Mouse (Mus musculus): Measurements from ENCODE around the gene Stk16. TPM values are rescaled to one million over a fixed set of nuclear protein-coding genes. Genes with fewer than 3 reads are reported as not detected.

Gene Stk16
- polyA plus RNA-seq, 1 experiment from 2014 or later = 122 TPM

- whole genome bisulfite sequencing = 58% methylated on average over 16 of the region's 16 CpGs
- Histone ChIP-seq H3K27me3 (ENCODE audit: control insufficient read depth, insufficient read depth, low read depth, low read length) (no peaks in the 10 kb centered on the region), H3K4me3 (ENCODE audit: low read length) (no peak overlapping the region), H3K27ac (ENCODE audit: low read length) (no peak overlapping the region), H3K4me2 (ENCODE audit: low read depth, low read length) (no peak overlapping the region), H3K4me1 (replicated peaks; ENCODE audit: control insufficient read depth, insufficient read depth, low read length) (0 out of 2 replicates have a peak, but pooled peaks cover 2% of the 10 kb centered on the region), H3K36me3 (ENCODE audit: control insufficient read depth, insufficient read depth, low read length) (no peaks in the 10 kb centered on the region), H3K9me3 (ENCODE audit: control insufficient read depth, low read length) (no peaks in the 10 kb centered on the region), H3K9ac (ENCODE audit: low read length) (no peak overlapping the region)
- ATAC-seq (ENCODE audit: low read depth) = no peak
Measured at GRCm38 (mm10) chr1:75253849-75254624, 43.4 kb downstream of the Stk16 start.

- H3K27me3 ChIP-seq (ENCODE audit: control insufficient read depth, insufficient read depth, low read depth, low read length) = no peaks in the 10 kb centered on the region
- H3K9me3 ChIP-seq (ENCODE audit: control insufficient read depth, low read length) = no peaks in the 10 kb centered on the region
- 0 out of 2 replicates have a peak, but pooled peaks cover 2% of the 10 kb centered on the region for H3K4me1 ChIP-seq (replicated peaks; ENCODE audit: control insufficient read depth, insufficient read depth, low read length)
- H3K4me3 ChIP-seq (ENCODE audit: low read length) = no peak overlapping the region
- H3K27ac ChIP-seq (ENCODE audit: low read length) = no peak overlapping the region
- no peak overlapping the region for H3K4me2 ChIP-seq (ENCODE audit: low read depth, low read length)
- ATAC-seq (ENCODE audit: low read depth) = no peak
- WGBS = 66% methylated on average over 8 of the region's 8 CpGs
- no peaks in the 10 kb centered on the region for H3K36me3 ChIP-seq (ENCODE audit: control insufficient read depth, insufficient read depth, low read length)
- no peak overlapping the region for H3K9ac ChIP-seq (ENCODE audit: low read length)
Measured at GRCm38 (mm10) chr1:75254625-75255013, 44.0 kb downstream of the Stk16 start.

GRCm38 (mm10) chr1:75255516-75256046 lies 44.9 kb downstream of the Stk16 start:
- Histone ChIP-seq H3K4me3 (ENCODE audit: low read length) (no peak overlapping the region), H3K27ac (ENCODE audit: low read length) (no peak overlapping the region), H3K36me3 (ENCODE audit: control insufficient read depth, insufficient read depth, low read length) (no peaks in the 10 kb centered on the region), H3K9ac (ENCODE audit: low read length) (no peak overlapping the region), H3K4me1 (replicated peaks; ENCODE audit: control insufficient read depth, insufficient read depth, low read length) (0 out of 2 replicates have a peak, but pooled peaks cover 2% of the 10 kb centered on the region), H3K4me2 (ENCODE audit: low read depth, low read length) (no peak overlapping the region), H3K27me3 (ENCODE audit: control insufficient read depth, insufficient read depth, low read depth, low read length) (no peaks in the 10 kb centered on the region), H3K9me3 (ENCODE audit: control insufficient read depth, low read length) (no peaks in the 10 kb centered on the region)
- 46% methylated on average over 10 of the region's 10 CpGs for WGBS
- no peak for ATAC-seq (ENCODE audit: low read depth)

- ATAC-seq (ENCODE audit: low read depth) = no peak
- Histone ChIP-seq H3K27me3 (ENCODE audit: control insufficient read depth, insufficient read depth, low read depth, low read length) (peaks cover 23% of the 10 kb centered on the region), H3K27ac (ENCODE audit: low read length) (no peak overlapping the region), H3K9me3 (ENCODE audit: control insufficient read depth, low read length) (no peaks in the 10 kb centered on the region), H3K4me2 (ENCODE audit: low read depth, low read length) (no peak overlapping the region), H3K36me3 (ENCODE audit: control insufficient read depth, insufficient read depth, low read length) (no peaks in the 10 kb centered on the region), H3K9ac (ENCODE audit: low read length) (no peak overlapping the region), H3K4me1 (replicated peaks; ENCODE audit: control insufficient read depth, insufficient read depth, low read length) (0 out of 2 replicates have a peak, but pooled peaks cover 2% of the 10 kb centered on the region), H3K4me3 (ENCODE audit: low read length) (no peak overlapping the region)
Measured at GRCm38 (mm10) chr1:75261278-75261677, 50.6 kb downstream of the Stk16 start.

GRCm38 (mm10) chr1:75262969-75263951 lies 52.6 kb downstream of the Stk16 start:
- H3K4me1 ChIP-seq (replicated peaks; ENCODE audit: control insufficient read depth, insufficient read depth, low read length) = 0 out of 2 replicates have a peak, but pooled peaks cover 2% of the 10 kb centered on the region
- H3K9me3 ChIP-seq (ENCODE audit: control insufficient read depth, low read length) = no peaks in the 10 kb centered on the region
- ATAC-seq (ENCODE audit: low read depth) = peak; percentile 36; the same call in 1 of the 2 replicates
- no peak overlapping the region for H3K9ac ChIP-seq (ENCODE audit: low read length)
- H3K4me2 ChIP-seq (ENCODE audit: low read depth, low read length) = no peak overlapping the region
- H3K27me3 ChIP-seq (ENCODE audit: control insufficient read depth, insufficient read depth, low read depth, low read length) = peaks cover 23% of the 10 kb centered on the region
- no peak overlapping the region for H3K4me3 ChIP-seq (ENCODE audit: low read length)
- 1% methylated on average over 40 of the region's 40 CpGs for WGBS
- H3K36me3 ChIP-seq (ENCODE audit: control insufficient read depth, insufficient read depth, low read length) = no peaks in the 10 kb centered on the region
- H3K27ac ChIP-seq (ENCODE audit: low read length) = no peak overlapping the region

GRCm38 (mm10) chr1:75264091-75264880 lies 53.6 kb downstream of the Stk16 start, which contains the start of gene Ptprn:
Ptprn (minus strand) TSS chr1:75264502.
- Histone ChIP-seq H3K27ac (ENCODE audit: low read length) (no peak within 1 kb of the TSS), H3K27me3 (ENCODE audit: control insufficient read depth, insufficient read depth, low read depth, low read length) (peaks cover 23% of the 10 kb centered on the region), H3K9me3 (ENCODE audit: control insufficient read depth, low read length) (no peaks in the 10 kb centered on the region), H3K4me1 (replicated peaks; ENCODE audit: control insufficient read depth, insufficient read depth, low read length) (0 out of 2 replicates have a peak, but pooled peaks cover 2% of the 10 kb centered on the region), H3K4me3 (ENCODE audit: low read length) (no peak within 1 kb of the TSS), H3K4me2 (ENCODE audit: low read depth, low read length) (no peak within 1 kb of the TSS), H3K9ac (ENCODE audit: low read length) (no peak within 1 kb of the TSS), H3K36me3 (ENCODE audit: control insufficient read depth, insufficient read depth, low read length) (no peaks in the 10 kb centered on the region)
- no peak for ATAC-seq (ENCODE audit: low read depth)
- WGBS = 17% methylated on average over 24 of the region's 32 CpGs

Small RNAs within 50 kb of the gene (microRNA-seq; reads per million reads assigned to microRNA genes)
- gene Gm27943 = not detected

Other genes starting within 250 kb of the Stk16 start
- 10.4 and 10.5 TPM in 2 replicates for gene Nhej1, start 85.6 kb upstream of the Stk16 start, polyA plus RNA-seq (2015; fragmentation: Nextera tagmentation; extraction: Ambion mirVana)
- gene Slc23a3, start 76.9 kb upstream of the Stk16 start, polyA plus RNA-seq (2015; fragmentation: Nextera tagmentation; extraction: Ambion mirVana) = 0.33 and 0.36 TPM in 2 replicates
- 44.8 and 50.1 TPM in 2 replicates for gene Cnppd1, start 68.1 kb upstream of the Stk16 start, polyA plus RNA-seq (2015; fragmentation: Nextera tagmentation; extraction: Ambion mirVana)
- gene Retreg2, start 68.1 kb upstream of the Stk16 start, polyA plus RNA-seq (2015; fragmentation: Nextera tagmentation; extraction: Ambion mirVana) = 44.5 and 46.9 TPM in 2 replicates
- gene Zfand2b, start 42.2 kb upstream of the Stk16 start, polyA plus RNA-seq (2015; fragmentation: Nextera tagmentation; extraction: Ambion mirVana) = 42.9 and 46.1 TPM in 2 replicates
- gene Abcb6, start 30.4 kb upstream of the Stk16 start, polyA plus RNA-seq (2015; fragmentation: Nextera tagmentation; extraction: Ambion mirVana) = 16.3 and 18.8 TPM in 2 replicates
- gene Ankzf1, start 18.7 kb upstream of the Stk16 start, polyA plus RNA-seq (2015; fragmentation: Nextera tagmentation; extraction: Ambion mirVana) = 23.4 and 24.6 TPM in 2 replicates
- gene Atg9a, start 18.6 kb upstream of the Stk16 start, polyA plus RNA-seq (2015; fragmentation: Nextera tagmentation; extraction: Ambion mirVana) = 26.4 and 29.1 TPM in 2 replicates
- 19.6 and 21.6 TPM in 2 replicates for gene Glb1l, start within 50 bp of the Stk16 start, polyA plus RNA-seq (2015; fragmentation: Nextera tagmentation; extraction: Ambion mirVana)
- 51.5 and 58.8 TPM in 2 replicates for gene Tuba4a, start 9.0 kb downstream of the Stk16 start, polyA plus RNA-seq (2015; fragmentation: Nextera tagmentation; extraction: Ambion mirVana)
- gene A630095N17Rik, start 21.3 kb downstream of the Stk16 start, polyA plus RNA-seq (2015; fragmentation: Nextera tagmentation; extraction: Ambion mirVana) = not detected in 2 replicates
- 27.6 and 32.7 TPM in 2 replicates for gene Dnajb2, start 25.6 kb downstream of the Stk16 start, polyA plus RNA-seq (2015; fragmentation: Nextera tagmentation; extraction: Ambion mirVana)
- gene Ptprn, start 53.7 kb downstream of the Stk16 start, polyA plus RNA-seq (2015; fragmentation: Nextera tagmentation; extraction: Ambion mirVana) = 0.63 and 0.78 TPM in 2 replicates
- 1.6 and 2.1 TPM in 2 replicates for gene Resp18, start 67.6 kb downstream of the Stk16 start, polyA plus RNA-seq (2015; fragmentation: Nextera tagmentation; extraction: Ambion mirVana)
- gene Dnpep, start 107.2 kb downstream of the Stk16 start, polyA plus RNA-seq (2015; fragmentation: Nextera tagmentation; extraction: Ambion mirVana) = 118 and 122 TPM in 2 replicates
- 57.1 and 64.0 TPM in 2 replicates for gene Des, start 149.5 kb downstream of the Stk16 start, polyA plus RNA-seq (2015; fragmentation: Nextera tagmentation; extraction: Ambion mirVana)
- gene Speg, start 164.5 kb downstream of the Stk16 start, polyA plus RNA-seq (2015; fragmentation: Nextera tagmentation; extraction: Ambion mirVana) = 38.5 and 38.9 TPM in 2 replicates
- gene Gmppa, start 225.1 kb downstream of the Stk16 start, polyA plus RNA-seq (2015; fragmentation: Nextera tagmentation; extraction: Ambion mirVana) = 80.5 and 92.4 TPM in 2 replicates
- 0.05 and 0.11 TPM in 2 replicates for gene Asic4, start 239.6 kb downstream of the Stk16 start, polyA plus RNA-seq (2015; fragmentation: Nextera tagmentation; extraction: Ambion mirVana)